Mouse (Mus musculus) midbrain, postnatal 0 days (tissue): ENCODE results near the gene Eras. TPM values are rescaled to one million over a fixed set of nuclear protein-coding genes. Genes with fewer than 3 reads are reported as not detected.
A peak's percentile ranks its signal among the peaks of the same experiment; 100 is the strongest.

ENCODE experiments used
- ATAC-seq: fragments of 200-750 bp; cut with Nextera tagmentation; 2 replicates; pipeline ENCODE4 v1.8.0; 2017; ENCODE audit warnings: moderate number of reproducible peaks, mild to moderate bottlenecking, moderate TSS enrichment, moderate library complexity; ENCODE audit not compliant: low FRiP score
- DNase-seq: peaks from one replicate; pipeline ENCODE4 v3.0.0-alpha.2; 2015; ENCODE audit warnings: low spot score
- H3K27ac ChIP-seq: fragments of 300-500 bp; sonication (generic); 2 replicates; pipeline ENCODE4 v1.5.1; 2014; ENCODE audit warnings: low read depth, mild to moderate bottlenecking, low read length, mixed read lengths
- H3K27me3 ChIP-seq: fragments of 300-500 bp; sonication (generic); 2 replicates; pipeline ENCODE4 v1.6.1; 2014; ENCODE audit warnings: low read length, control low read depth, mixed read lengths; ENCODE audit not compliant: insufficient read depth
- H3K36me3 ChIP-seq: fragments of 300-500 bp; sonication (generic); 2 replicates; pipeline ENCODE4 v1.6.1; 2014; ENCODE audit warnings: low read length, control low read depth, mixed read lengths; ENCODE audit not compliant: insufficient read depth
- H3K4me1 ChIP-seq: fragments of 300-500 bp; sonication (generic); 2 replicates; pipeline ENCODE4 v1.6.1; 2014; ENCODE audit warnings: mild to moderate bottlenecking, control low read depth, antibody characterized with exemption, low read length, mixed read lengths; ENCODE audit not compliant: insufficient read depth
- H3K4me2 ChIP-seq: fragments of 300-500 bp; sonication (generic); 2 replicates; pipeline ENCODE4 v1.6.1; 2014; ENCODE audit warnings: low read depth, mild to moderate bottlenecking, low read length, mixed read lengths; ENCODE audit not compliant: poor library complexity, severe bottlenecking
- H3K4me3 ChIP-seq: fragments of 300-500 bp; sonication (generic); 2 replicates; pipeline ENCODE4 v1.5.1; 2014; ENCODE audit warnings: low read depth, mild to moderate bottlenecking, low read length, moderate library complexity
- H3K9ac ChIP-seq: fragments of 300-500 bp; sonication (generic); replicated peaks from 2 replicates; pipeline ENCODE4 v1.6.1; 2014; ENCODE audit warnings: mild to moderate bottlenecking, low read length, moderate library complexity, mixed read lengths; ENCODE audit not compliant: poor library complexity, severe bottlenecking
- H3K9me3 ChIP-seq: fragments of 300-500 bp; sonication (generic); 2 replicates; pipeline ENCODE4 v1.6.1; 2016; ENCODE audit warnings: low read length, control low read depth
- CTCF ChIP-seq: IDR thresholded peaks from 2 replicates; pipeline ENCODE4 v1.5.1; 2016; ENCODE audit warnings: antibody characterized with exemption, mild to moderate bottlenecking
- WGBS: fragments of 180-500 bp; shearing (Covaris S2); extraction: QIAGEN DNeasy Blood & Tissue Kit; methylation state at CpG from one replicate; pipeline ENCODE4 v1.1.7; 2014; 5-methylcytosine and 5-hydroxymethylcytosine counted together
- polyA plus RNA-seq: library from polyadenylated mRNA; unstranded; fragments of >200 nt; fragmentation: Nextera tagmentation; extraction: Ambion mirVana; gene quantifications from 2 replicates; pipeline ENCODE4 v1.2.1, GENCODE M21; 2015
- total RNA-seq: library from RNA; depleted of rRNA; stranded (reverse); fragments of >200 nt; gene quantifications from 2 replicates; pipeline ENCODE4 v1.2.3, GENCODE M21; 2014; rRNA removed

Gene Eras
- total and polyA plus RNA-seq, 2 experiments from 2014 or later = not detected

DNA sequence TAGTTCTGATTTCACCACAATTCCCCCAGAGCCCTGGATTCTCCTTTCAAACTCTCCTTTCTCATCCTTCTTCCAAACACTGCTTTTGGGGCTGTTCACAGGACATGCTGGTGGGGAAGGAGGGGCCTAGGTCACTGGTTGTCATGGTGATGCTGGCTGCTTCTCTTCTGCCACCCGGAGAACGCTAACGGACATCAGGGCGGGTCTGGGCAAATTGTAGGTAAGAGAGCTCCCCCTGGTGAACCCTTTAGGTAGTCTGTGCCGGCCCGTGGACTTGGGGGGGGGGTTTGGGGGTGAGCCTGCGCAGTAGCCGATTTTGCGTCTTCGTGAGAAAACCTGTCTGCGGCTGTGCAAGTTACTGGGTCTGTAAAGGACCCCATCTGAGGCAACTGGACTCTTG, 48.6 kb downstream of the Eras start:
- peak; percentile 71 for TF ChIP-seq CTCF
- Histone ChIP-seq H3K4me3 (peak overlapping the region; percentile 51), H3K9me3 (no peaks in the 10 kb centered on the region), H3K36me3 (no peaks in the 10 kb centered on the region), H3K27me3 (no peaks in the 10 kb centered on the region), H3K4me2 (peak overlapping the region; percentile 58), H3K27ac (no peak overlapping the region), H3K9ac (no peak overlapping the region), H3K4me1 (no peaks in the 10 kb centered on the region)
- ATAC-seq (peak; percentile 53), DNase-seq (peak; percentile 84)
- 18% methylated on average over 11 of the region's 11 CpGs for WGBS

DNA sequence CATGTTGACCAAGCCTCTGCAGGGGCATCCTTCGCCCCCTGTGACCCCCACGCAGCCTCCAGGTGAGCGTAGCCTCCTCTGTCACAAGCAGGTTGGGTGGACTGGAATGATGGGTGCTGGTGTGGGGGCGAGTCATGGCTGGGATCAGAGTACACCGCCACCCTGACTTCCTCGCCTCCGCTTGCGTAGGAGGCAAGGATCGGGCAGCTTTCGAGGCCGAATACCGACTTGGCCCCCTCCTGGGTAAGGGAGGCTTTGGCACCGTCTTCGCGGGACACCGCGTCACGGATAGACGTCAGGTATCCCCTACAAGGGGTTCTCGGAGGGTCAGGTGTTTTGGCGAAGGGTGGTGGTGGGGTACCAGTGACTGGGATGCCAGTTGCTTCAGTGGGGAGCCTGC, 49.9 kb downstream of the Eras start:
- DNase-seq = no peak

DNA sequence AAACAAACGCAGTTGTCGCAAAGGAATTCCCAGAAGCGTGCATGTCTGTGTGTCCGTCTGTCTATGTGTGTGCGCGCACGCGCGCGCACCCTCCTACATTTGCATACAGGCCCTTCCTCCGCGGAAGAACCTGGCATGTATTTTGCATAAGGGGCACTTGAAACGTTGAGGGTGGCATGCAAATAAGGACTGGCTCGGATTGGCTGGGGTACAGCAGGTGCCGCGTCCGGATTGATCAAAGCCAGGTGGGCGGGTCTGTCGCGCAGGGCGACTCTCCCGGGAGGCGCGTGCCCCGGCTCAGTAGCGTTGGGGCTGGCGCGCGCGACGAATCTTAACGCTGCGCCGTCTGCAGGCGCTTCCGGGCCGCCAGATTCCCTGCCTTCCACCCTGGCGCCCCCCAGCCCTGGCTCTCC, 50.4 kb downstream of the Eras start, which contains the start of gene Pim2:
Gene Pim2, plus strand, starts transcription at position 256 of the 413 bp plus-strand sequence.
- H3K4me1 ChIP-seq = no peaks in the 10 kb centered on the region
- WGBS = 23% methylated on average over 27 of the region's 38 CpGs
- peak within 1 kb of the TSS; percentile 55 for H3K9ac ChIP-seq
- peak within 1 kb of the TSS; percentile 51 for H3K4me3 ChIP-seq
- H3K27ac ChIP-seq = peak within 1 kb of the TSS; percentile 51
- peak within 1 kb of the TSS; percentile 58 for H3K4me2 ChIP-seq
- ATAC-seq (peak; percentile 86), DNase-seq (peak; percentile 87)
- H3K9me3 ChIP-seq = no peaks in the 10 kb centered on the region
- TF ChIP-seq CTCF = peak; percentile 15; the same call in 1 of the 2 replicates
- H3K27me3 ChIP-seq = no peaks in the 10 kb centered on the region
- 0 out of 2 replicates have a peak, but pooled peaks cover 7% of the 10 kb centered on the region for H3K36me3 ChIP-seq

More for the DNA sequence above, 49.9 kb downstream of the Eras start:
- Histone ChIP-seq H3K4me1 (no peaks in the 10 kb centered on the region), H3K4me3 (peak overlapping the region; percentile 51), H3K27me3 (no peaks in the 10 kb centered on the region), H3K9ac (peak overlapping the region; percentile 55), H3K4me2 (peak overlapping the region; percentile 58), H3K27ac (peak overlapping the region; percentile 32; the same call in 1 of the 2 replicates), H3K9me3 (no peaks in the 10 kb centered on the region), H3K36me3 (0 out of 2 replicates have a peak, but pooled peaks cover 6% of the 10 kb centered on the region)
- peak; percentile 28; the same call in 1 of the 2 replicates for ATAC-seq
- TF ChIP-seq CTCF = no peak
- WGBS = 20% methylated on average over 21 of the region's 21 CpGs

Other genes with a start within 250 kb of the Eras start
- not detected in 2 replicates for gene Magix, start 247.4 kb downstream of the Eras start, total RNA-seq
- gene Magix, start 247.4 kb downstream of the Eras start, polyA plus RNA-seq = 0.07 and 0.13 TPM in 2 replicates
- gene Gpkow, start 231.5 kb downstream of the Eras start, total RNA-seq = 11.9 and 25.1 TPM in 2 replicates
- gene Gpkow, start 231.5 kb downstream of the Eras start, polyA plus RNA-seq = 41.6 and 42.3 TPM in 2 replicates
- gene Wdr45, start 214.3 kb downstream of the Eras start, total RNA-seq = 34.6 and 42.0 TPM in 2 replicates
- gene Wdr45, start 214.3 kb downstream of the Eras start, polyA plus RNA-seq = 27.2 and 30.5 TPM in 2 replicates
- gene Gm45208, start 206.4 kb downstream of the Eras start, total RNA-seq = 0.71 TPM in 1 of 2 replicates, not detected in the other
- gene Gm45208, start 206.4 kb downstream of the Eras start, polyA plus RNA-seq = not detected in 2 replicates
- gene Praf2, start 200.2 kb downstream of the Eras start, total RNA-seq = 110 and 134 TPM in 2 replicates
- gene Praf2, start 200.2 kb downstream of the Eras start, polyA plus RNA-seq = 136 and 146 TPM in 2 replicates
- gene Ccdc120, start 177.7 kb downstream of the Eras start, total RNA-seq = 272 and 352 TPM in 2 replicates
- 64.9 and 71.6 TPM in 2 replicates for gene Ccdc120, start 177.7 kb downstream of the Eras start, polyA plus RNA-seq
- 21.0 and 22.3 TPM in 2 replicates for gene Tfe3, start 166.0 kb downstream of the Eras start, total RNA-seq
- 20.0 and 21.0 TPM in 2 replicates for gene Tfe3, start 166.0 kb downstream of the Eras start, polyA plus RNA-seq
- 27.2 and 36.3 TPM in 2 replicates for gene Gripap1, start 138.8 kb downstream of the Eras start, total RNA-seq
- 63.9 and 68.4 TPM in 2 replicates for gene Gripap1, start 138.8 kb downstream of the Eras start, polyA plus RNA-seq
- gene Kcnd1, start 106.3 kb downstream of the Eras start, total RNA-seq = 3.1 and 5.2 TPM in 2 replicates
- 4.6 and 5.3 TPM in 2 replicates for gene Kcnd1, start 106.3 kb downstream of the Eras start, polyA plus RNA-seq
- gene Otud5, start 87.2 kb downstream of the Eras start, total RNA-seq = 61.2 and 68.3 TPM in 2 replicates
- 37.0 and 39.6 TPM in 2 replicates for gene Otud5, start 87.2 kb downstream of the Eras start, polyA plus RNA-seq
- gene Pim2, start 50.3 kb downstream of the Eras start, total RNA-seq = 12.7 and 17.4 TPM in 2 replicates
- 20.4 and 20.9 TPM in 2 replicates for gene Pim2, start 50.3 kb downstream of the Eras start, polyA plus RNA-seq
- 50.2 and 67.0 TPM in 2 replicates for gene Slc35a2, start 44.6 kb downstream of the Eras start, total RNA-seq
- 42.9 and 46.2 TPM in 2 replicates for gene Slc35a2, start 44.6 kb downstream of the Eras start, polyA plus RNA-seq
- gene Pqbp1, start 29.3 kb downstream of the Eras start, total RNA-seq = 136 and 143 TPM in 2 replicates
- 232 and 234 TPM in 2 replicates for gene Pqbp1, start 29.3 kb downstream of the Eras start, polyA plus RNA-seq
- 42.6 and 43.4 TPM in 2 replicates for gene Timm17b, start 29.2 kb downstream of the Eras start, total RNA-seq
- 141 and 145 TPM in 2 replicates for gene Timm17b, start 29.2 kb downstream of the Eras start, polyA plus RNA-seq
- not detected in 2 replicates for gene Gm10491, start 20.8 kb downstream of the Eras start, total RNA-seq
- gene Gm10491, start 20.8 kb downstream of the Eras start, polyA plus RNA-seq = not detected in 2 replicates
- not detected in 2 replicates for gene Gm10490, start 19.1 kb downstream of the Eras start, total RNA-seq
- not detected in 2 replicates for gene Gm10490, start 19.1 kb downstream of the Eras start, polyA plus RNA-seq
- gene Pcsk1n, start 8.8 kb downstream of the Eras start, total RNA-seq = 111 and 161 TPM in 2 replicates
- gene Pcsk1n, start 8.8 kb downstream of the Eras start, polyA plus RNA-seq = 534 and 561 TPM in 2 replicates
- gene Hdac6, start 19.3 kb upstream of the Eras start, total RNA-seq = 103 and 111 TPM in 2 replicates
- gene Hdac6, start 19.3 kb upstream of the Eras start, polyA plus RNA-seq = 65.5 and 68.3 TPM in 2 replicates
- gene Gata1, start 49.5 kb upstream of the Eras start, total RNA-seq = not detected in 2 replicates
- gene Gata1, start 49.5 kb upstream of the Eras start, polyA plus RNA-seq = not detected in 2 replicates
- 2.4 TPM in 1 of 2 replicates, not detected in the other for gene Glod5, start 89.9 kb upstream of the Eras start, total RNA-seq
- 0.81 and 1.1 TPM in 2 replicates for gene Glod5, start 89.9 kb upstream of the Eras start, polyA plus RNA-seq
- gene Suv39h1, start 146.2 kb upstream of the Eras start, total RNA-seq = 32.0 and 45.0 TPM in 2 replicates
- gene Suv39h1, start 146.2 kb upstream of the Eras start, polyA plus RNA-seq = 34.8 and 35.4 TPM in 2 replicates
- gene Was, start 161.9 kb upstream of the Eras start, total RNA-seq = 0.52 and 0.60 TPM in 2 replicates
- gene Was, start 161.9 kb upstream of the Eras start, polyA plus RNA-seq = 0.15 and 0.30 TPM in 2 replicates
- gene Wdr13, start 204.3 kb upstream of the Eras start, total RNA-seq = 324 and 337 TPM in 2 replicates
- gene Wdr13, start 204.3 kb upstream of the Eras start, polyA plus RNA-seq = 59.9 and 60.4 TPM in 2 replicates
- gene Rbm3, start 217.3 kb upstream of the Eras start, total RNA-seq = 371 and 394 TPM in 2 replicates
- 429 and 432 TPM in 2 replicates for gene Rbm3, start 217.3 kb upstream of the Eras start, polyA plus RNA-seq
- gene Tbc1d25, start 247.6 kb upstream of the Eras start, total RNA-seq = 21.2 and 24.7 TPM in 2 replicates
- 17.6 and 20.7 TPM in 2 replicates for gene Tbc1d25, start 247.6 kb upstream of the Eras start, polyA plus RNA-seq